Mouse (Mus musculus) heart, adult 2 months (tissue): ENCODE data around the gene Trim41.

Experiments
- CTCF ChIP-seq: fragments of 200-600 bp; IDR thresholded peaks from 2 replicates; pipeline ENCODE4 v1.8.1; 2022; ENCODE audit warnings: antibody characterized with exemption, mild to moderate bottlenecking, moderate library complexity
- EP300 ChIP-seq: fragments of 200-500 bp; IDR thresholded peaks from 2 replicates; pipeline ENCODE4 v1.6.1; 2011; ENCODE audit warnings: low read depth, low read length, control low read depth; ENCODE audit not compliant: insufficient read depth
- POLR2A ChIP-seq: fragments of 200-500 bp; IDR thresholded peaks from 2 replicates; pipeline ENCODE4 v1.6.1; 2011; ENCODE audit warnings: mild to moderate bottlenecking, low read depth, low read length, control low read depth; ENCODE audit not compliant: insufficient read depth

DNA sequence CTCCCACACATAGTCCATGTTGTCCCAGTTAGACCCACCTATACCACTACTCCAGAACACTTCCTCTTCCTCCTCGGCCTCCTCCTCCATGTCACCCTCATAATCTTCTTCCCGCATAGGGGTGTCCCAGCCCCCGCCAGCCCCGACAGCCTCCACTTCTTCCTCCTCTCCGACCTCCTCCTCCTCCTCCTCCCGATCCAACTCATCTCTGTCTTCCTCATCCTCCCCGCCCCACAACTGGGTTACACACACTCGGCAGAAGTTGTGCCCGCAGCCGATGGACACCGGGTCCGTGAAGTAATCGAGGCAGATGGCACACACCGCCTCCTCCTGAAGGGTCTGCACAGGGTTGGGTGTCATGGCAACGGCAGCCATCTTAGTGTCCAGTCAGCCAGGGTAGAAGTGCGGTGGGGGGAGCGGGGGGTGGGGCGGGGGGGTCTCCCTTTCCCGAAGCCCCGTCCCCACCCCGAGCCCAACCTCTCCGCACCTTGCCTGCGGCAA, 822 bp downstream of the Trim41 start:
- TF ChIP-seq POLR2A: no peak
- TF ChIP-seq CTCF: no peak
- TF ChIP-seq EP300: no peak
